In genomic region chr6:22268677-22269076, GRCm38 (mm10) we compare ENCODE assay signal across 20 mouse cellular contexts. TPM values are rescaled to one million over a fixed set of nuclear protein-coding genes. Genes with fewer than 3 reads are reported as not detected.
"Had no signal": no experiment of that assay in that cellular context is flagged by ENCODE, and none has a peak within 500 bp of the region (broad histone marks: within the 10 kb centered on the region; RNA-seq: fewer than 3 reads in every experiment).

No protein-coding gene starts in this region.

- H3K9me3 ChIP-seq: neural tube, embryonic 13.5 days; neural tube, embryonic 15.5 days; stomach, embryonic 15.5 days had no signal

- H3K4me1 ChIP-seq: neural tube, embryonic 13.5 days; neural tube, embryonic 15.5 days; stomach, embryonic 15.5 days had no signal

- H3K27me3 ChIP-seq: neural tube, embryonic 13.5 days; neural tube, embryonic 15.5 days; stomach, embryonic 15.5 days had no signal

- DNase-seq: retina, postnatal 1 day; right cerebral cortex, adult 18-20 months; right cerebral cortex, postnatal 14 days; right cerebral cortex, postnatal 25 days; right cerebral cortex, postnatal 4 days; spleen, adult 18-20 months; thymus, adult 18-20 months; thymus, adult 2 months; thymus, postnatal 14 days; thymus, postnatal 25 days; thymus, postnatal 36 days; thymus, postnatal 4 days had no signal

- H3K27ac ChIP-seq: neural tube, embryonic 13.5 days; neural tube, embryonic 15.5 days; stomach, embryonic 15.5 days; stomach, postnatal 0 days had no signal

- H3K36me3 ChIP-seq: neural tube, embryonic 13.5 days; neural tube, embryonic 15.5 days; stomach, embryonic 15.5 days had no signal

- H3K4me3 ChIP-seq: neural tube, embryonic 13.5 days; neural tube, embryonic 15.5 days; stomach, embryonic 15.5 days had no signal

- H3K9ac ChIP-seq: neural tube, embryonic 13.5 days; neural tube, embryonic 15.5 days; stomach, embryonic 15.5 days had no signal

- H3K4me2 ChIP-seq: neural tube, embryonic 13.5 days; neural tube, embryonic 15.5 days; stomach, embryonic 15.5 days had no signal

RNA-seq across cellular contexts. Expression of gene Wnt16, which starts 19.4 kb away (rescaled TPM):
- total RNA-seq: neutrophil, adult 5-6 weeks had no signal
- polyA plus RNA-seq: small intestine, adult 2 months; testis, adult 2 months; thymus, postnatal 0 days had no signal
